Comparison of ENCODE assay signal across 28 mouse cellular contexts in genomic region chr13:58831999-58832398, GRCm38 (mm10). TPM values are rescaled to one million over a fixed set of nuclear protein-coding genes. Genes with fewer than 3 reads are reported as not detected.
DNase-seq lines count a peak whose midpoint lies in the region; ATAC-seq and TF ChIP-seq lines count a peak whose summit lies in the region.
"Had no signal": no experiment of that assay in that cellular context is flagged by ENCODE, and none has a peak within 500 bp of the region (broad histone marks: within the 10 kb centered on the region; RNA-seq: fewer than 3 reads in every experiment).

No protein-coding gene starts in this region.

- H3K27ac ChIP-seq in hindbrain, embryonic 10.5 days, result peak overlapping the region; percentile 53; the same call in 1 of the 2 replicates
- no peak overlapping the region for H3K27ac ChIP-seq in hindbrain, embryonic 11.5 days (ENCODE audit: low read depth, low read length)
- peak overlapping the region; percentile 59; the same call in 1 of the 2 replicates for H3K27ac ChIP-seq in midbrain, embryonic 10.5 days (replicated peaks)
- H3K27ac ChIP-seq in midbrain, embryonic 11.5 days (ENCODE audit: low read depth, low read length), result no peak overlapping the region
- H3K27ac ChIP-seq in cortical plate, adult 2 months (ENCODE audit: insufficient read depth, low read length), result peak overlapping the region; percentile 22; the same call in 1 of the 2 replicates
- peak overlapping the region; percentile 26 for H3K27ac ChIP-seq in midbrain, postnatal 0 days (ENCODE audit: low read depth, low read length)
- H3K27ac ChIP-seq: embryonic facial prominence, embryonic 10.5 days; forebrain, embryonic 15.5 days; heart, embryonic 13.5 days; kidney, embryonic 15.5 days; limb, embryonic 12.5 days; midbrain, embryonic 12.5 days; stomach, postnatal 0 days had no signal

- H3K9me3 ChIP-seq in hindbrain, embryonic 10.5 days, result peaks cover 6% of the 10 kb centered on the region; the same call in 1 of the 2 replicates
- no peaks in the 10 kb centered on the region for H3K9me3 ChIP-seq in hindbrain, embryonic 11.5 days (ENCODE audit: control insufficient read depth, low read length)
- peaks cover 6% of the 10 kb centered on the region; the same call in 1 of the 2 replicates for H3K9me3 ChIP-seq in midbrain, embryonic 10.5 days (replicated peaks)
- H3K9me3 ChIP-seq in midbrain, embryonic 11.5 days (ENCODE audit: control insufficient read depth, low read length), result no peaks in the 10 kb centered on the region; the same call in none of the 2 replicates
- no peaks in the 10 kb centered on the region for H3K9me3 ChIP-seq in midbrain, postnatal 0 days (ENCODE audit: low read length)
- H3K9me3 ChIP-seq: forebrain, embryonic 15.5 days; heart, embryonic 13.5 days; midbrain, embryonic 12.5 days had no signal

- no peak for ATAC-seq in hindbrain, embryonic 11.5 days (ENCODE audit: low FRiP score)
- no peak for ATAC-seq in midbrain, embryonic 11.5 days (ENCODE audit: low FRiP score)
- ATAC-seq in midbrain, postnatal 0 days (ENCODE audit: low FRiP score), result no peak
- ATAC-seq: forebrain, embryonic 15.5 days; liver, postnatal 0 days; lung, postnatal 0 days; Patski had no signal

- H3K4me2 ChIP-seq in hindbrain, embryonic 11.5 days (replicated peaks; ENCODE audit: low read depth, low read length), result no peak overlapping the region
- H3K4me2 ChIP-seq in midbrain, embryonic 11.5 days, result no peak overlapping the region
- H3K4me2 ChIP-seq in midbrain, postnatal 0 days (ENCODE audit: low read depth, low read length, poor library complexity, severe bottlenecking), result no peak overlapping the region
- H3K4me2 ChIP-seq: forebrain, embryonic 15.5 days; heart, embryonic 13.5 days; kidney, embryonic 15.5 days; limb, embryonic 12.5 days; liver, embryonic 11.5 days; midbrain, embryonic 12.5 days had no signal

- peaks cover 11% of the 10 kb centered on the region for H3K4me1 ChIP-seq in hindbrain, embryonic 10.5 days (replicated peaks)
- H3K4me1 ChIP-seq in hindbrain, embryonic 11.5 days (replicated peaks; ENCODE audit: control insufficient read depth, insufficient read depth, low read length), result no peaks in the 10 kb centered on the region
- H3K4me1 ChIP-seq in midbrain, embryonic 10.5 days, result peaks cover 22% of the 10 kb centered on the region
- H3K4me1 ChIP-seq in midbrain, embryonic 11.5 days (ENCODE audit: control insufficient read depth, insufficient read depth, low read length), result peaks cover 9% of the 10 kb centered on the region
- H3K4me1 ChIP-seq in cortical plate, adult 2 months (ENCODE audit: control insufficient read depth, insufficient read depth, low read length), result peaks cover 5% of the 10 kb centered on the region; the same call in 1 of the 2 replicates
- peaks cover 6% of the 10 kb centered on the region; the same call in 1 of the 2 replicates for H3K4me1 ChIP-seq in midbrain, postnatal 0 days (ENCODE audit: insufficient read depth, low read length)
- H3K4me1 ChIP-seq: embryonic facial prominence, embryonic 10.5 days; heart, embryonic 13.5 days; kidney, embryonic 15.5 days; limb, embryonic 12.5 days had no signal

- TF ChIP-seq CTCF in cortical plate, adult 2 months (IDR thresholded peaks at IDR 0.05; ENCODE audit: extremely low read depth, insufficient read depth, low read length), result no peak
- TF ChIP-seq CTCF in midbrain, postnatal 0 days (IDR thresholded peaks at IDR 0.05), result no peak

- H3K27me3 ChIP-seq in hindbrain, embryonic 10.5 days (ENCODE audit: insufficient read depth, poor library complexity, severe bottlenecking), result no peaks in the 10 kb centered on the region
- no peaks in the 10 kb centered on the region for H3K27me3 ChIP-seq in hindbrain, embryonic 11.5 days (ENCODE audit: control insufficient read depth, insufficient read depth, low read length)
- no peaks in the 10 kb centered on the region for H3K27me3 ChIP-seq in midbrain, embryonic 10.5 days (ENCODE audit: low read depth, poor library complexity, severe bottlenecking)
- H3K27me3 ChIP-seq in midbrain, embryonic 11.5 days (ENCODE audit: control insufficient read depth, insufficient read depth, low read length), result no peaks in the 10 kb centered on the region
- H3K27me3 ChIP-seq in midbrain, postnatal 0 days (ENCODE audit: insufficient read depth, low read length), result no peaks in the 10 kb centered on the region
- H3K27me3 ChIP-seq: CH12.LX; forebrain, embryonic 15.5 days; heart, embryonic 13.5 days; kidney, embryonic 15.5 days; limb, embryonic 12.5 days; midbrain, embryonic 12.5 days; Patski had no signal

- no peak for TF ChIP-seq POLR2A in cortical plate, adult 2 months (IDR thresholded peaks at IDR 0.05; ENCODE audit: extremely low read depth, insufficient read depth, low read length)

- no peak overlapping the region for H3K9ac ChIP-seq in hindbrain, embryonic 11.5 days (ENCODE audit: low read depth, low read length)
- H3K9ac ChIP-seq in midbrain, embryonic 11.5 days (ENCODE audit: low read length), result no peak overlapping the region
- H3K9ac ChIP-seq in midbrain, postnatal 0 days (replicated peaks; ENCODE audit: low read length, poor library complexity, severe bottlenecking), result no peak overlapping the region
- H3K9ac ChIP-seq: forebrain, embryonic 15.5 days; heart, embryonic 13.5 days; kidney, embryonic 15.5 days; limb, embryonic 12.5 days; liver, postnatal 0 days; midbrain, embryonic 12.5 days had no signal

- H3K36me3 ChIP-seq in hindbrain, embryonic 10.5 days, result peaks cover 5% of the 10 kb centered on the region
- no peaks in the 10 kb centered on the region for H3K36me3 ChIP-seq in hindbrain, embryonic 11.5 days (ENCODE audit: control insufficient read depth, insufficient read depth, low read length)
- peaks cover 5% of the 10 kb centered on the region; the same call in 1 of the 2 replicates for H3K36me3 ChIP-seq in midbrain, embryonic 10.5 days
- H3K36me3 ChIP-seq in midbrain, embryonic 11.5 days (ENCODE audit: control insufficient read depth, insufficient read depth, low read length), result no peaks in the 10 kb centered on the region
- no peaks in the 10 kb centered on the region for H3K36me3 ChIP-seq in midbrain, postnatal 0 days (ENCODE audit: insufficient read depth, low read length)
- H3K36me3 ChIP-seq: embryonic facial prominence, embryonic 10.5 days; forebrain, embryonic 15.5 days; G1E; heart, embryonic 13.5 days; kidney, embryonic 15.5 days; limb, embryonic 12.5 days; midbrain, embryonic 12.5 days had no signal

- WGBS in hindbrain, embryonic 10.5 days, result 66% methylated on average over 4 of the region's 4 CpGs
- 70% methylated on average over 4 of the region's 4 CpGs for WGBS in hindbrain, embryonic 11.5 days
- 62% methylated on average over 4 of the region's 4 CpGs for WGBS in midbrain, embryonic 10.5 days
- WGBS in midbrain, embryonic 11.5 days, result 51% methylated on average over 4 of the region's 4 CpGs
- 42% methylated on average over 4 of the region's 4 CpGs for WGBS in midbrain, postnatal 0 days

- no peak overlapping the region for H3K4me3 ChIP-seq in hindbrain, embryonic 10.5 days
- H3K4me3 ChIP-seq in hindbrain, embryonic 11.5 days (ENCODE audit: low read depth, low read length), result no peak overlapping the region
- H3K4me3 ChIP-seq in midbrain, embryonic 10.5 days, result no peak overlapping the region
- H3K4me3 ChIP-seq in midbrain, embryonic 11.5 days (ENCODE audit: low read depth, low read length), result no peak overlapping the region
- no peak overlapping the region for H3K4me3 ChIP-seq in cortical plate, adult 2 months (ENCODE audit: insufficient read depth, low read length)
- H3K4me3 ChIP-seq in midbrain, postnatal 0 days (ENCODE audit: low read depth, low read length), result no peak overlapping the region
- H3K4me3 ChIP-seq: embryonic facial prominence, embryonic 10.5 days; forebrain, embryonic 15.5 days; heart, embryonic 13.5 days; kidney, embryonic 15.5 days; limb, embryonic 12.5 days; midbrain, embryonic 12.5 days had no signal

- no peak for DNase-seq in hindbrain, embryonic 10.5 days (ENCODE audit: low spot score)
- DNase-seq in hindbrain, embryonic 11.5 days (ENCODE audit: low spot score), result no peak
- no peak for DNase-seq in midbrain, embryonic 10.5 days (ENCODE audit: low spot score)
- no peak for DNase-seq in midbrain, embryonic 11.5 days (ENCODE audit: low spot score, missing footprints)
- DNase-seq in midbrain, postnatal 0 days (ENCODE audit: low spot score), result peak; percentile 42
- DNase-seq in lung, postnatal 10 days, result no peak
- DNase-seq: adrenal gland, postnatal 10 days; B cell, adult 2 months; cerebellum, adult 9-10 months; gastrocnemius, postnatal 10 days; heart, postnatal 14 days; kidney, adult 11 months; kidney, postnatal 36 days; layer of hippocampus, adult 9-11 months; liver, postnatal 0 days had no signal

RNA-seq across cellular contexts. Expression of gene Ntrk2, which starts 25.6 kb away (rescaled TPM):
- polyA plus RNA-seq in hindbrain, embryonic 10.5 days (2016; fragmentation: Nextera tagmentation; extraction: Ambion mirVana), result 17.6 and 39.8 TPM in 2 replicates
- polyA plus RNA-seq in hindbrain, embryonic 11.5 days (2014; fragmentation: Nextera tagmentation; extraction: Ambion mirVana), result 51.5 and 54.3 TPM in 2 replicates
- 14.8 and 24.8 TPM in 2 replicates for polyA plus RNA-seq in midbrain, embryonic 10.5 days (2016; fragmentation: Nextera tagmentation; extraction: Ambion mirVana)
- 35.8 and 37.8 TPM in 2 replicates for polyA plus RNA-seq in midbrain, embryonic 11.5 days (2014; fragmentation: Nextera tagmentation; extraction: Ambion mirVana)
- polyA plus RNA-seq in cortical plate, adult 2 months (2012; rRNA removed), result 200 and 214 TPM in 2 replicates
- total RNA-seq in midbrain, postnatal 0 days (2014; rRNA removed), result 202 and 207 TPM in 2 replicates
- polyA plus RNA-seq in midbrain, postnatal 0 days (2015; fragmentation: Nextera tagmentation; extraction: Ambion mirVana), result 138 and 141 TPM in 2 replicates
- total RNA-seq: CH12.LX had no signal
- polyA plus RNA-seq: G1E had no signal

Comparison
In these comparisons a context has a peak if more than half of its experiments do, and no peak if none do; other contexts are left out.
1. H3K27ac ChIP-seq: peak in hindbrain, embryonic 10.5 days (single experiment), midbrain, embryonic 10.5 days (single experiment), cortical plate, adult 2 months (single experiment) and midbrain, postnatal 0 days (single experiment); none in hindbrain, embryonic 11.5 days (single experiment) and midbrain, embryonic 11.5 days (single experiment).